Mouse (Mus musculus) E14TG2a.4 (cell line): ENCODE data around the gene Runx1.

Experiments
- CTCF ChIP-seq: conservative IDR thresholded peaks from 2 replicates; pipeline ENCODE4 v1.5.1; 2014; ENCODE audit warnings: low read length
- NANOG ChIP-seq: IDR thresholded peaks from 2 replicates; pipeline ENCODE4 v1.6.1; 2014; ENCODE audit warnings: borderline replicate concordance, low read length, mixed read lengths
- POU5F1 ChIP-seq: IDR thresholded peaks from 2 replicates; pipeline ENCODE4 v1.6.1; 2014; ENCODE audit warnings: low read length, borderline replicate concordance

GRCm38 (mm10) chr16:92753139-92753538, 72.8 kb downstream of the Runx1 start:
- TF ChIP-seq CTCF: no peak
- no peak for TF ChIP-seq NANOG
- no peak for TF ChIP-seq POU5F1
